Mouse (Mus musculus) heart, adult 2 months (tissue): ENCODE results near the gene Tacc2. TPM values are rescaled to one million over a fixed set of nuclear protein-coding genes. Genes with fewer than 3 reads are reported as not detected.

Experiments used
- DNase-seq, 2 experiments: peaks; one replicate each; pipeline ENCODE4 v3.0.0; 2021
- H3K27ac ChIP-seq: fragments of 200-600 bp; 2 replicates; pipeline ENCODE4 v1.8.1; 2022
- H3K27me3 ChIP-seq: fragments of 200-500 bp; 2 replicates; pipeline ENCODE4 v1.6.1; 2012; ENCODE audit warnings: mild to moderate bottlenecking, low read length, inconsistent platforms, mixed read lengths; ENCODE audit not compliant: control insufficient read depth, insufficient read depth
- H3K36me3 ChIP-seq: fragments of 200-500 bp; 2 replicates; pipeline ENCODE4 v1.6.1; 2012; ENCODE audit warnings: low read length, inconsistent platforms; ENCODE audit not compliant: control insufficient read depth, insufficient read depth
- H3K4me1 ChIP-seq: fragments of 200-500 bp; 2 replicates; pipeline ENCODE4 v1.6.1; 2011; ENCODE audit warnings: low read length; ENCODE audit not compliant: control insufficient read depth, insufficient read depth
- H3K4me3 ChIP-seq: fragments of 200-600 bp; 2 replicates; pipeline ENCODE4 v1.8.1; 2022
- H3K79me2 ChIP-seq: fragments of 200-500 bp; replicated peaks from 2 replicates; pipeline ENCODE4 v1.6.1; 2012; ENCODE audit warnings: mild to moderate bottlenecking, inconsistent platforms, low read length, moderate library complexity, mixed read lengths; ENCODE audit not compliant: control insufficient read depth, insufficient read depth
- H3K9ac ChIP-seq: fragments of 200-500 bp; 2 replicates; pipeline ENCODE4 v1.6.1; 2012; ENCODE audit warnings: low read depth, mild to moderate bottlenecking, control low read depth, inconsistent platforms, low read length, mixed read lengths
- CTCF ChIP-seq: fragments of 200-600 bp; IDR thresholded peaks from 2 replicates; pipeline ENCODE4 v1.8.1; 2022; ENCODE audit warnings: antibody characterized with exemption, mild to moderate bottlenecking, moderate library complexity
- EP300 ChIP-seq: fragments of 200-500 bp; IDR thresholded peaks from 2 replicates; pipeline ENCODE4 v1.6.1; 2011; ENCODE audit warnings: low read depth, low read length, control low read depth; ENCODE audit not compliant: insufficient read depth
- POLR2A ChIP-seq: fragments of 200-500 bp; IDR thresholded peaks from 2 replicates; pipeline ENCODE4 v1.6.1; 2011; ENCODE audit warnings: mild to moderate bottlenecking, low read depth, low read length, control low read depth; ENCODE audit not compliant: insufficient read depth
- WGBS: fragments of 180-500 bp; shearing (Covaris S2); methylation state at CpG from one replicate; pipeline ENCODE4 v1.1.7; 2018; 5-methylcytosine and 5-hydroxymethylcytosine counted together
- intact Hi-C: fragments of 180-260 bp; cut with DNase I; formaldehyde crosslinking; loops from one replicate; pipeline ENCODE4 v1.15.1; 2025
- polyA plus RNA-seq: library from polyadenylated mRNA; depleted of rRNA; stranded (reverse); fragments of >200 nt; gene quantifications from 2 replicates; pipeline ENCODE4 v1.2.3, GENCODE M21; 2012; rRNA removed
- total RNA-seq, 2 experiments: library from RNA; stranded (reverse); gene quantifications; 2 replicates each; pipeline ENCODE4 v1.2.3; 2021

Tacc2 gene
- total and polyA plus RNA-seq, 3 experiments, result 117 to 480 (median 339) TPM

- intact Hi-C loops, result no loop called here
- Histone ChIP-seq H3K36me3 (no peaks in the 10 kb centered on the region), H3K27ac (no peak overlapping the region), H3K79me2 (no peaks in the 10 kb centered on the region), H3K9ac (no peak overlapping the region), H3K4me3 (no peak overlapping the region), H3K27me3 (no peaks in the 10 kb centered on the region), H3K4me1 (no peaks in the 10 kb centered on the region)
- WGBS, result 32% methylated on average over 6 of the region's 6 CpGs
- TF ChIP-seq CTCF (no peak), POLR2A (no peak)
- DNase-seq, result no peak
Measured at GRCm38 (mm10) chr7:130808694-130809093, 231.5 kb downstream of the Tacc2 start.

DNA sequence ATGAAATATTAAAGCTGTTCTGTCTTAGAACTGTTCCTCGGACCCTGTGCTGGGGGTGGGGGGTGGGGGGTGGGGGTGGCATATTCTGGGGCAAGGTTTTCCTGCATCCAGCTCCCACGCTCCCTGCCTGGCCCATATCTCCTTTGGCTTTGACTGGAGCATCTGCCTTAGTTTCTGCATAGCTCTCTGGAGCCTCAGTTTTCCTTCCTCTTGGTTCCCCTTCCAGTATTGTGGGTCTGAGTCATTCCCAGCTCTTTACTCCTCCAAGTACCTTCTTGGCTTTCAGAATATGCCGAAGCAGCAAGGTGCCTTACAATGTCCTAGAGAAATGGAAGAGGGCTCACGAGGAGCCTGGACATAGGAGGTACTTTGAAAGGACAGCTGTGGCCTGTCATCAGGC is 233.0 kb downstream of the Tacc2 start:
- H3K79me2 ChIP-seq, result no peaks in the 10 kb centered on the region
- H3K9ac ChIP-seq, result no peak overlapping the region
- no peaks in the 10 kb centered on the region for H3K4me1 ChIP-seq
- WGBS, result 82% methylated on average over 4 of the region's 4 CpGs
- no peak for DNase-seq
- H3K4me3 ChIP-seq, result no peak overlapping the region
- no peaks in the 10 kb centered on the region for H3K27me3 ChIP-seq
- no peaks in the 10 kb centered on the region for H3K36me3 ChIP-seq
- no peak overlapping the region for H3K27ac ChIP-seq
- TF ChIP-seq CTCF (no peak), POLR2A (no peak), EP300 (no peak)
- intact Hi-C loops, result no loop called here

- 39% methylated on average over 16 of the region's 16 CpGs for WGBS
- no peaks in the 10 kb centered on the region for H3K79me2 ChIP-seq
- H3K36me3 ChIP-seq, result no peaks in the 10 kb centered on the region
- no peak overlapping the region for H3K27ac ChIP-seq
- H3K4me1 ChIP-seq, result no peaks in the 10 kb centered on the region
- no peak overlapping the region for H3K9ac ChIP-seq
- DNase-seq, result no peak
- TF ChIP-seq POLR2A (no peak), EP300 (no peak)
- intact Hi-C loops, result no loop called here
- no peak overlapping the region for H3K4me3 ChIP-seq
- no peaks in the 10 kb centered on the region for H3K27me3 ChIP-seq
Measured at GRCm38 (mm10) chr7:130812407-130812806, 235.2 kb downstream of the Tacc2 start.

Other genes with a start within 250 kb of the Tacc2 start
- gene Ate1, start 57.1 kb upstream of the Tacc2 start, total RNA-seq, result 10 to 100 TPM; 34.1 to 34.9 TPM
- 8.9 and 18.1 TPM in 2 replicates for gene Ate1, start 57.1 kb upstream of the Tacc2 start, polyA plus RNA-seq
- 10 to 100 TPM; 38.6 to 46.0 TPM for gene Nsmce4a, start 4.3 kb upstream of the Tacc2 start, total RNA-seq
- 20.0 and 32.3 TPM in 2 replicates for gene Nsmce4a, start 4.3 kb upstream of the Tacc2 start, polyA plus RNA-seq
- not detected for gene Btbd16, start 196.6 kb downstream of the Tacc2 start, total RNA-seq
- 0.18 and 0.20 TPM in 2 replicates for gene Btbd16, start 196.6 kb downstream of the Tacc2 start, polyA plus RNA-seq